Mouse (Mus musculus): Measurements from ENCODE around the gene St8sia6.

DNA sequence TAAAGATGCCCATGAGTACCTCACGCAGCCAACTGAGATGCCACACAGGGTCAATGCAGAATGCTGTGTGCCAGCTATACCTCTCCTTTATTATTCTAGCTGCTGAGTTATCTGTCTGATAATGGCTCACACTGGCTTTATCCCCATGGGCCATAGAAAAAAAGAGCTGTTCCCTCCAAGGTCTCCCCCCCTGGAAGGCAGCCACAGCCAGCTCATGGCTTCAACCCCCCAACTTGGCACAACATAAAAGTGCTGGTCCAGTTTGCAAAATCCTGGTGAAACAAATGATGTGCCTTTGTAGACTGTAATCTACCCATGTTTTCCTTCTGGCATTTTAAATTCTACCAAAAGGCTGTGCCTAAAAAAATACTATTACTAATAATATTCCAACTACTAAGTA, 46.3 kb downstream of the St8sia6 start:
- TF ChIP-seq CTCF (IDR thresholded peaks at IDR 0.05) (no peak), POLR2A (IDR thresholded peaks at IDR 0.05; ENCODE audit: insufficient read depth, low read depth, low read length) (no peak)
